Mouse (Mus musculus): Measurements from ENCODE around the gene Cmtm4. TPM values are rescaled to one million over a fixed set of nuclear protein-coding genes. Genes with fewer than 3 reads are reported as not detected.
A peak's percentile ranks its signal among the peaks of the same experiment; 100 is the strongest.

Gene Cmtm4
- polyA plus RNA-seq, 1 experiment, result 25.6 TPM

DNA sequence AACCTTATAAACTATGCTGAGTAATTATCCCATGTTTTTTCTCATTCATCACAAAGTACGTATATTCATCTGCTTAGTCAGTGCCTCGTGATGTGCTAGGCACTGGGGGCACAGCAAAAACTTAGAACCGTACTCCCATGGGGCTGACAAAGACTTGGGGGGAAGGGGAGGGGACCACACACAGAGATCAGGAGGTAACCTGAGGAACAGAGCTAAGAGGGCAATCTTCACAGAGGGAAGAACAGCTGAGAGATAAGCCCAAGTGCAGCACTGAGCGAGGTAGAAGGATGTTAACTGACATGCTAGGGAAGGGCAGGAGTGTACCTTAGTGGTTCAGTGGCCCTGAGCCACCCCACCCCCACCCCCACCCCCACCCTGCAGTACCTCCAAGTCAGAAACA is 8.9 kb downstream of the Cmtm4 start:
- Histone ChIP-seq H3K36me3 (ENCODE audit: control insufficient read depth, insufficient read depth, low read length) (no peaks in the 10 kb centered on the region), H3K4me3 (ENCODE audit: low read depth, low read length) (no peak overlapping the region), H3K27me3 (ENCODE audit: control insufficient read depth, insufficient read depth, low read length) (no peaks in the 10 kb centered on the region), H3K4me1 (ENCODE audit: control insufficient read depth, insufficient read depth, insufficient read length, low read length) (peaks cover 33% of the 10 kb centered on the region), H3K27ac (ENCODE audit: insufficient read depth, low read depth, low read length) (no peak overlapping the region)
- 70% methylated on average over 4 of the region's 4 CpGs for WGBS
- TF ChIP-seq CTCF (IDR thresholded peaks at IDR 0.05; ENCODE audit: extremely low read depth, insufficient read length, insufficient replicate concordance, low read depth, low read length), result no peak
- no peak for TF ChIP-seq POLR2A (IDR thresholded peaks at IDR 0.05; ENCODE audit: low read depth, low read length)

- Histone ChIP-seq H3K36me3 (ENCODE audit: control insufficient read depth, insufficient read depth, low read length) (no peaks in the 10 kb centered on the region), H3K4me1 (ENCODE audit: control insufficient read depth, insufficient read depth, insufficient read length, low read length) (peaks cover 25% of the 10 kb centered on the region), H3K27ac (ENCODE audit: insufficient read depth, low read depth, low read length) (peak overlapping the region; percentile 25), H3K27me3 (ENCODE audit: control insufficient read depth, insufficient read depth, low read length) (no peaks in the 10 kb centered on the region), H3K4me3 (ENCODE audit: low read depth, low read length) (no peak overlapping the region)
- 42% methylated on average over 3 of the region's 3 CpGs for WGBS
- TF ChIP-seq POLR2A (IDR thresholded peaks at IDR 0.05; ENCODE audit: low read depth, low read length) (no peak), CTCF (IDR thresholded peaks at IDR 0.05; ENCODE audit: extremely low read depth, insufficient read length, insufficient replicate concordance, low read depth, low read length) (no peak)
These were observed 11.6 kb downstream of the Cmtm4 start for GRCm38 (mm10) chr8:104383977-104384376.

DNA sequence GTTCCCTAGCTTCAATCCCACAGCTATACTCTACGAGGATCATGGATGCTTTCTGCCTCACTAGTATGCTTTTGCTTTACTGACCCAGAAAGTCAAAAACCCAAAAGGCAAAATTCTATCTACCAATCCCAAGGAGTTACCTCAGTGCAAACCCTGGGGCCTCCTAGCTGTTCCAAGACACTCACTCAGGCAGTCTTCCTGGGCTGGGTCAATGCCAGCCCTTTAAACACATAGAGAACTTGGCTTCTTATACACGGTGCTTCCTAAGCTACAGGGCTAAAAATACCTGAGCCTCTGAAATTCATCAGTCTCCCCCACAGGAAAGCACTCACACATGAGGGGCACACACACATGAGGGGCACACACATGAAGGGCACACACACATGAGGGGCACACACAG is 12.3 kb downstream of the Cmtm4 start:
- Histone ChIP-seq H3K27ac (ENCODE audit: insufficient read depth, low read depth, low read length) (peak overlapping the region; percentile 25; the same call in 1 of the 2 replicates), H3K4me3 (ENCODE audit: low read depth, low read length) (no peak overlapping the region), H3K4me1 (ENCODE audit: control insufficient read depth, insufficient read depth, insufficient read length, low read length) (peaks cover 25% of the 10 kb centered on the region), H3K36me3 (ENCODE audit: control insufficient read depth, insufficient read depth, low read length) (no peaks in the 10 kb centered on the region), H3K27me3 (ENCODE audit: control insufficient read depth, insufficient read depth, low read length) (no peaks in the 10 kb centered on the region)
- TF ChIP-seq POLR2A (IDR thresholded peaks at IDR 0.05; ENCODE audit: low read depth, low read length) (no peak), CTCF (IDR thresholded peaks at IDR 0.05; ENCODE audit: extremely low read depth, insufficient read length, insufficient replicate concordance, low read depth, low read length) (no peak)
- WGBS, result 38% methylated on average over 2 of the region's 2 CpGs

DNA sequence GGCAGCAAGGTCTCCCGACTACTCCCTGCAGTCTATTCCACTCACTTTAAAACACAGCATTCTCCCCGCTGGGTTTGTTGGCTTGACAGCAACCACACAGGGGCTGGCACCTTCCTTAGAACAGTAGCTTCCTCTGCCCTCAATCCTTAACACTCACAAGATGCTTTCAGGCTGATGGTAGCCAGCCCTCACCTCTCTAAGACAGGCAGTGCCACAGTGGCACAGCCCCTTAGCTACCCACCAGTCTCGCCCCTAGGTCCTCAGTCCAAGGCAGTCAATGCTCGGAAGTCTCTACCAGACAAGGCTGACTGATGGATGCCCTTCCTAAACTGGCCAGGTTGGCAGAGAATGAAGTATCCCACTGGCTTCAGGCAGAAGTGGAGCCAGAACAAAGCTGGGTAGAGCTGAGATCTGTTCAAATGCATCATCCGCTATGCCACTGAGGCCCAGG is 14.6 kb downstream of the Cmtm4 start:
- no peak overlapping the region for H3K27ac ChIP-seq (ENCODE audit: insufficient read depth, low read depth, low read length)
- WGBS, result 83% methylated on average over 5 of the region's 5 CpGs
- no peak for TF ChIP-seq CTCF (IDR thresholded peaks at IDR 0.05; ENCODE audit: extremely low read depth, insufficient read length, insufficient replicate concordance, low read depth, low read length)
- no peak for TF ChIP-seq POLR2A (IDR thresholded peaks at IDR 0.05; ENCODE audit: low read depth, low read length)
- no peak overlapping the region for H3K4me3 ChIP-seq (ENCODE audit: low read depth, low read length)
- no peaks in the 10 kb centered on the region for H3K36me3 ChIP-seq (ENCODE audit: control insufficient read depth, insufficient read depth, low read length)
- H3K27me3 ChIP-seq (ENCODE audit: control insufficient read depth, insufficient read depth, low read length), result no peaks in the 10 kb centered on the region
- peaks cover 20% of the 10 kb centered on the region for H3K4me1 ChIP-seq (ENCODE audit: control insufficient read depth, insufficient read depth, insufficient read length, low read length)

GRCm38 (mm10) chr8:104380269-104380668 is 15.3 kb downstream of the Cmtm4 start:
- no peaks in the 10 kb centered on the region for H3K36me3 ChIP-seq (ENCODE audit: control insufficient read depth, insufficient read depth, low read length)
- H3K4me3 ChIP-seq (ENCODE audit: low read depth, low read length), result no peak overlapping the region
- no peaks in the 10 kb centered on the region for H3K27me3 ChIP-seq (ENCODE audit: control insufficient read depth, insufficient read depth, low read length)
- TF ChIP-seq POLR2A (IDR thresholded peaks at IDR 0.05; ENCODE audit: low read depth, low read length) (no peak), CTCF (IDR thresholded peaks at IDR 0.05; ENCODE audit: extremely low read depth, insufficient read length, insufficient replicate concordance, low read depth, low read length) (no peak)
- no peak overlapping the region for H3K27ac ChIP-seq (ENCODE audit: insufficient read depth, low read depth, low read length)
- 87% methylated on average over 7 of the region's 7 CpGs for WGBS
- peaks cover 25% of the 10 kb centered on the region for H3K4me1 ChIP-seq (ENCODE audit: control insufficient read depth, insufficient read depth, insufficient read length, low read length)

GRCm38 (mm10) chr8:104379301-104379836 is 16.2 kb downstream of the Cmtm4 start:
- Histone ChIP-seq H3K27me3 (ENCODE audit: control insufficient read depth, insufficient read depth, low read length) (no peaks in the 10 kb centered on the region), H3K4me3 (ENCODE audit: low read depth, low read length) (no peak overlapping the region), H3K36me3 (ENCODE audit: control insufficient read depth, insufficient read depth, low read length) (no peaks in the 10 kb centered on the region), H3K27ac (ENCODE audit: insufficient read depth, low read depth, low read length) (no peak overlapping the region), H3K4me1 (ENCODE audit: control insufficient read depth, insufficient read depth, insufficient read length, low read length) (peaks cover 28% of the 10 kb centered on the region)
- WGBS, result 88% methylated on average over 10 of the region's 10 CpGs
- no peak for TF ChIP-seq CTCF (IDR thresholded peaks at IDR 0.05; ENCODE audit: extremely low read depth, insufficient read length, insufficient replicate concordance, low read depth, low read length)
- no peak for TF ChIP-seq POLR2A (IDR thresholded peaks at IDR 0.05; ENCODE audit: low read depth, low read length)

DNA sequence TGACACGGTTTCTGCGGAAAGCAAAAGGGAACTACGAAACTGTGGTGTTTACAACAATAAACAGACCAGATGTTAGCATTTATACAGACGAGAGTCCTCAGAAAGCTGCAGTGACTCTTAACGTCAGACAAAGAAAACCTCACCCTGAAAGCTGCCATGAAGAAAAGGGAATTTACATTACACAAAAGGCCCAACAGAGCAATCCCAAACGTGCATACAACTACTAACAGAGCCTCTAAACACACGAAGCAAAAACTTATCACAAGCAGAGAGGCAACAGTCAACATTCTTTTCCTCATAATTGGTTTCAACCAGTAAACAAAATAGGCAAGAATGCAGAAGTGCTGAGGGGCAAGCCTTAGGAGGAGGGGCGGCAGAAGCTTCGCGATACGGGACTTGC is 18.9 kb downstream of the Cmtm4 start:
- H3K36me3 ChIP-seq (ENCODE audit: control insufficient read depth, insufficient read depth, low read length), result no peaks in the 10 kb centered on the region
- H3K27ac ChIP-seq (ENCODE audit: insufficient read depth, low read depth, low read length), result no peak overlapping the region
- WGBS, result 65% methylated on average over 11 of the region's 11 CpGs
- no peaks in the 10 kb centered on the region for H3K27me3 ChIP-seq (ENCODE audit: control insufficient read depth, insufficient read depth, low read length)
- TF ChIP-seq CTCF (IDR thresholded peaks at IDR 0.05; ENCODE audit: extremely low read depth, insufficient read length, insufficient replicate concordance, low read depth, low read length), result no peak
- no peak for TF ChIP-seq POLR2A (IDR thresholded peaks at IDR 0.05; ENCODE audit: low read depth, low read length)
- H3K4me1 ChIP-seq (ENCODE audit: control insufficient read depth, insufficient read depth, insufficient read length, low read length), result peaks cover 20% of the 10 kb centered on the region
- H3K4me3 ChIP-seq (ENCODE audit: low read depth, low read length), result no peak overlapping the region
